Mouse (Mus musculus) neural tube, embryonic 14.5 days (tissue): ENCODE measurements around the gene Gm19345. TPM values are rescaled to one million over a fixed set of nuclear protein-coding genes. Genes with fewer than 3 reads are reported as not detected.

Experiments
- ATAC-seq: fragments of 200-750 bp; cut with Nextera tagmentation; 2 replicates; pipeline ENCODE4 v1.8.0; 2017; ENCODE audit warnings: low read depth, mild to moderate bottlenecking, moderate TSS enrichment, moderate library complexity
- H3K27ac ChIP-seq: fragments of 300-500 bp; sonication (generic); 2 replicates; pipeline ENCODE4 v1.5.1; 2014; ENCODE audit warnings: low read depth, mild to moderate bottlenecking, control low read depth, low read length, moderate library complexity, mixed read lengths
- H3K27me3 ChIP-seq: fragments of 300-500 bp; sonication (generic); 2 replicates; pipeline ENCODE4 v1.6.1; 2014; ENCODE audit warnings: low read length; ENCODE audit not compliant: control insufficient read depth, insufficient read depth
- H3K36me3 ChIP-seq: fragments of 300-500 bp; sonication (generic); 2 replicates; pipeline ENCODE4 v1.6.1; 2014; ENCODE audit warnings: low read length, mixed read lengths; ENCODE audit not compliant: control insufficient read depth, insufficient read depth
- H3K4me1 ChIP-seq: fragments of 300-500 bp; sonication (generic); 2 replicates; pipeline ENCODE4 v1.6.1; 2014; ENCODE audit warnings: low read length; ENCODE audit not compliant: control insufficient read depth, insufficient read depth
- H3K4me2 ChIP-seq: fragments of 300-500 bp; sonication (generic); 2 replicates; pipeline ENCODE4 v1.6.1; 2014; ENCODE audit warnings: mild to moderate bottlenecking, low read depth, low read length, control low read depth
- H3K4me3 ChIP-seq: fragments of 300-500 bp; sonication (generic); 2 replicates; pipeline ENCODE4 v1.5.1; 2014; ENCODE audit warnings: low read depth, low read length, control low read depth, mixed read lengths
- H3K9ac ChIP-seq: fragments of 300-500 bp; sonication (generic); replicated peaks from 2 replicates; pipeline ENCODE4 v1.6.1; 2014; ENCODE audit warnings: low read depth, mild to moderate bottlenecking, control low read depth, low read length, mixed read lengths
- H3K9me3 ChIP-seq: fragments of 300-500 bp; sonication (generic); 2 replicates; pipeline ENCODE4 v1.6.1; 2016; ENCODE audit warnings: low read length; ENCODE audit not compliant: control insufficient read depth
- WGBS: fragments of 180-500 bp; shearing (Covaris S2); extraction: QIAGEN DNeasy Blood & Tissue Kit; methylation state at CpG from one replicate; pipeline ENCODE4 v1.1.7; 2014; 5-methylcytosine and 5-hydroxymethylcytosine counted together
- polyA plus RNA-seq: library from polyadenylated mRNA; unstranded; fragments of >200 nt; fragmentation: Nextera tagmentation; extraction: Ambion mirVana; gene quantifications from 2 replicates; pipeline ENCODE4 v1.2.1, GENCODE M21; 2014

Gm19345 gene
- polyA plus RNA-seq, 1 experiment from 2014 or later, result 11.6 TPM

GRCm38 (mm10) chr7:19876781-19877425, 25.1 kb downstream of the Gm19345 start:
- Histone ChIP-seq H3K4me3 (no peak overlapping the region), H3K4me2 (no peak overlapping the region), H3K4me1 (no peaks in the 10 kb centered on the region), H3K36me3 (no peaks in the 10 kb centered on the region), H3K9me3 (no peaks in the 10 kb centered on the region), H3K27me3 (no peaks in the 10 kb centered on the region), H3K27ac (no peak overlapping the region), H3K9ac (no peak overlapping the region)
- peak; percentile 45; the same call in 1 of the 2 replicates for ATAC-seq
- WGBS, result 64% methylated on average over 14 of the region's 14 CpGs

- H3K4me2 ChIP-seq, result no peak overlapping the region
- no peaks in the 10 kb centered on the region for H3K9me3 ChIP-seq
- H3K4me3 ChIP-seq, result no peak overlapping the region
- no peaks in the 10 kb centered on the region for H3K4me1 ChIP-seq
- H3K27ac ChIP-seq, result no peak overlapping the region
- H3K27me3 ChIP-seq, result no peaks in the 10 kb centered on the region
- no peak for ATAC-seq
- no peaks in the 10 kb centered on the region for H3K36me3 ChIP-seq
- no peak overlapping the region for H3K9ac ChIP-seq
- WGBS, result 81% methylated on average over 8 of the region's 8 CpGs
These were observed 29.0 kb downstream of the Gm19345 start for GRCm38 (mm10) chr7:19880754-19881153.

- Histone ChIP-seq H3K4me1 (no peaks in the 10 kb centered on the region), H3K27ac (no peak within 1 kb of the TSS), H3K36me3 (no peaks in the 10 kb centered on the region), H3K9me3 (no peaks in the 10 kb centered on the region; the same call in 1 of the 2 replicates), H3K9ac (no peak within 1 kb of the TSS), H3K4me2 (no peak within 1 kb of the TSS), H3K27me3 (no peaks in the 10 kb centered on the region), H3K4me3 (no peak within 1 kb of the TSS)
- no peak for ATAC-seq
- WGBS, result 74% methylated on average over 7 of the region's 7 CpGs
These were observed 36.0 kb downstream of the Gm19345 start, which contains the start of gene Ceacam19 for GRCm38 (mm10) chr7:19887849-19888248. Gene Ceacam19 (minus strand): TSS chr7:19887965.

- no peak overlapping the region for H3K9ac ChIP-seq
- no peak for ATAC-seq
- H3K4me1 ChIP-seq, result no peaks in the 10 kb centered on the region
- H3K27ac ChIP-seq, result no peak overlapping the region
- no peak overlapping the region for H3K4me2 ChIP-seq
- H3K27me3 ChIP-seq, result no peaks in the 10 kb centered on the region
- H3K4me3 ChIP-seq, result no peak overlapping the region
- H3K36me3 ChIP-seq, result no peaks in the 10 kb centered on the region
- WGBS, result 53% methylated on average over 8 of the region's 8 CpGs
- no peaks in the 10 kb centered on the region; the same call in 1 of the 2 replicates for H3K9me3 ChIP-seq
These were observed 38.1 kb downstream of the Gm19345 start for GRCm38 (mm10) chr7:19889881-19890280.

Other genes with a start within 250 kb of the Gm19345 start
- gene Clasrp, start 247.5 kb upstream of the Gm19345 start, polyA plus RNA-seq, result 49.7 and 51.3 TPM in 2 replicates
- 6.6 and 7.3 TPM in 2 replicates for gene Relb, start 222.6 kb upstream of the Gm19345 start, polyA plus RNA-seq
- gene Clptm1, start 187.0 kb upstream of the Gm19345 start, polyA plus RNA-seq, result 142 and 147 TPM in 2 replicates
- 1.4 TPM in 2 replicates for gene Apoc2, start 174.1 kb upstream of the Gm19345 start, polyA plus RNA-seq
- not detected in 2 replicates for gene Gm44805, start 170.6 kb upstream of the Gm19345 start, polyA plus RNA-seq
- 0.20 and 0.27 TPM in 2 replicates for gene Apoc4, start 170.5 kb upstream of the Gm19345 start, polyA plus RNA-seq
- gene Apoc1, start 159.3 kb upstream of the Gm19345 start, polyA plus RNA-seq, result 3.0 and 3.2 TPM in 2 replicates
- gene Apoe, start 152.8 kb upstream of the Gm19345 start, polyA plus RNA-seq, result 310 and 558 TPM in 2 replicates
- 121 and 124 TPM in 2 replicates for gene Tomm40, start 136.6 kb upstream of the Gm19345 start, polyA plus RNA-seq
- gene Nectin2, start 101.5 kb upstream of the Gm19345 start, polyA plus RNA-seq, result 44.7 and 47.4 TPM in 2 replicates
- gene Bcam, start 81.0 kb upstream of the Gm19345 start, polyA plus RNA-seq, result 9.3 and 16.0 TPM in 2 replicates
- 0.54 TPM in 1 of 2 replicates, not detected in the other for gene Cblc, start 55.2 kb upstream of the Gm19345 start, polyA plus RNA-seq
- gene Bcl3, start 29.2 kb upstream of the Gm19345 start, polyA plus RNA-seq, result 0.24 and 1.2 TPM in 2 replicates
- 0.37 and 0.40 TPM in 2 replicates for gene Ceacam16, start 9.3 kb downstream of the Gm19345 start, polyA plus RNA-seq
- not detected in 2 replicates for gene Ceacam19, start 36.0 kb downstream of the Gm19345 start, polyA plus RNA-seq
- 7.2 and 9.1 TPM in 2 replicates for gene Pvr, start 69.2 kb downstream of the Gm19345 start, polyA plus RNA-seq
- not detected in 2 replicates for gene Igsf23, start 98.8 kb downstream of the Gm19345 start, polyA plus RNA-seq
- gene Ceacam20, start 113.4 kb downstream of the Gm19345 start, polyA plus RNA-seq, result not detected in 2 replicates
- gene Nlrp9b, start 139.5 kb downstream of the Gm19345 start, polyA plus RNA-seq, result not detected in 2 replicates
- not detected in 2 replicates for gene Vmn1r91, start 247.7 kb downstream of the Gm19345 start, polyA plus RNA-seq